Mouse (Mus musculus): ENCODE data around the gene Wapl. TPM values are rescaled to one million over a fixed set of nuclear protein-coding genes. Genes with fewer than 3 reads are reported as not detected.

The Wapl gene
- total RNA-seq, 2 experiments from 2014 or later: 31.4 to 32.3 TPM

- DNase-seq: no peak
These were observed 100.0 kb downstream of the Wapl start for GRCm38 (mm10) chr14:34773681-34774080.

- no peak for DNase-seq
These were observed 100.5 kb downstream of the Wapl start for GRCm38 (mm10) chr14:34774231-34774630.

- DNase-seq: no peak
These were observed 103.1 kb downstream of the Wapl start for GRCm38 (mm10) chr14:34776719-34777385.

- DNase-seq: no peak
These were observed 104.1 kb downstream of the Wapl start for GRCm38 (mm10) chr14:34777810-34778209.

GRCm38 (mm10) chr14:34778760-34779159 is 105.0 kb downstream of the Wapl start:
- DNase-seq: no peak

GRCm38 (mm10) chr14:34793406-34794037 is 119.8 kb downstream of the Wapl start:
- no peak for DNase-seq

Other genes with a start within 250 kb of the Wapl start
- gene Bmpr1a, start 170.6 kb upstream of the Wapl start, total RNA-seq (2021): 10 to 100 TPM; 54.4 to 56.6 TPM
- gene 9230112D13Rik, start 151.1 kb upstream of the Wapl start, total RNA-seq (2021): not detected
- 1,000 to 10,000 TPM; 2,264 to 2,912 TPM for gene Ldb3, start 85.2 kb upstream of the Wapl start, total RNA-seq (2021)
- not detected for gene Opn4, start 73.8 kb upstream of the Wapl start, total RNA-seq (2021)
- not detected for gene Grid1, start 146.2 kb downstream of the Wapl start, total RNA-seq (2021)